Mouse (Mus musculus): ENCODE measurements around the gene Gm44579. TPM values are rescaled to one million over a fixed set of nuclear protein-coding genes. Genes with fewer than 3 reads are reported as not detected.

Gm44579 gene
- 1 to 10 TPM in 1 of 2 experiments, not detected in 1; 1.1 TPM for polyA plus RNA-seq (2017; shearing (Covaris generic))

GRCm38 (mm10) chr15:98220877-98221276 lies at the start of gene Gm44579, which contains the start of gene Olfr287:
TSS of gene Gm44579 (minus strand) at chr15:98220977.
TSS of gene Olfr287 (minus strand) at chr15:98221056.

GRCm38 (mm10) chr15:98257193-98257592 lies 36.4 kb upstream of the Gm44579 start, which contains the start of gene H1fnt:
TSS of gene H1fnt (minus strand) at chr15:98257293.

DNA sequence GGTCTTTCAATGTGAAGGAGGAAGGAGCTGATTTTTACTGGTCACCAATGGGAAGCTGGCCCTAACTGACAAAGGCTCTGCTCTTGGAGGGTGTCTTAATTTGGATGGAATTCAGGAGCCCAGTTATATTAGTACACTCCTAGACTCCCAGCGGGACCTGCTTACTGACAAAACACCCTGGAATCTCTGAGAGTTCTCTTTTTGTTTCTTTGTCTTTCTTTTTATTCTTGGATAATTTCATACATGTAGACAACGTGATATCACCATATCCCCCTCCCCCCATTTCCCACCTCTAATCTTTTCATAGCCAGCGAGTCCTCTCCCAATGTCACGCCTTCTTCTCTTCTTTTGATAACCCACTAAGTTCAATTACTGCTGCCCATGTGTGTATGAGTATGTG lies 13.6 kb upstream of the Gm44579 start, which contains the start of gene Olfr286:
TSS of gene Olfr286 (minus strand) at position 101 of the 400 bp plus-strand sequence.

DNA sequence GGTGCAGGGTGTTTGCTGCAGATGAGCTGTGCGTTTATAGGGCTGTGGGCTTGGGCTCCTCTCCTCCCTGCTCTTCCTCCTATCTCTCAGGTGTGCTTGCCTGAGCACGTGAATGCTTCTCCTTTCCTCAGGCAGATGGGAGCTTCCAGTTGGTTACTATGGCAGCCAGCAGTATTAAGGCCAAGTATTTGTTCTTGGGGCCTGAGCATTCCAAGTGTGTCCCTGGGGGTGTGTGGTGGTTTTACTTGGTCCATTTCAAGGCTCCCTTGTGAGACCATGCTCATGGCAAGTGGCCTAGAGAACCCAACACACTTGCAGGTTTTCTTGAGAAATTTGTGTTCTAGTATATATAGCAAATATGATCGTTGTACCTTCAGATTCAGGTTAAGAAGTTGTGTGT lies 25.3 kb downstream of the Gm44579 start, which contains the start of gene Olfr288:
TSS of gene Olfr288 (minus strand) at position 101 of the 400 bp plus-strand sequence.

DNA sequence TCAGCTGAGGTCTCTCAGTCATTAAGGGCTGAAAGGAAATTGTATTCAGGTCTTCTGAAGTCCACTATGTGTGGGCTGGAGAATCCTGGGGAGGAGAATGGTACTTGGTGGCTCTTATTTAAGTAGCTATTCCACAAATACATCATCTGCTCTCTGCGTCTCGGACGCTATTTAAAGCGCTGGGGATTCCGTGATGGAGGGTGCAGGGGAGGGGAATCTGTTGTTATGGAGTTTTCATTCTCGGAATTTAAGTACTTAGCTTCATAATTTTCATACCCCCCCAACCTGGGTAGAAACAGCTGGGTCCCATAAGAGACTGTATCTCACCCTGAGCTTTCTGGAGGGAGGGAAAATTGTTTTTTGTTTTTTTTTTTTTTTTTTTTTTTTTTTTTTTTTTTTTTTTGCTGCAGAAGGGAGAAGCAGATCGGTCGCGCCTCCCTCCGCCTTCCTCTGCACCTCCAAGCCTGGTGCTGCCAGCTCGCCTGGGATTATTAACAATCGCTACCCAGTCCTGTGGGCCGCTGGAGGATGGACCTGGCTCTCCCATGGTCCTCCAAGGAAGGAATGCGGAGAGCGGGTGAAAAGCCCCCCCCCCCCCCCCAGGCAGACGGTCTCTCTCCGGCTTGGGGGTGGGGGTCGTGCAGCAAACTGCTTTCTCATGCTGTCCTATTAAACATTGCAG lies 53.7 kb downstream of the Gm44579 start, which contains the start of gene Ccdc184:
TSS of gene Ccdc184 (plus strand) at position 196 of the 682 bp plus-strand sequence.

DNA sequence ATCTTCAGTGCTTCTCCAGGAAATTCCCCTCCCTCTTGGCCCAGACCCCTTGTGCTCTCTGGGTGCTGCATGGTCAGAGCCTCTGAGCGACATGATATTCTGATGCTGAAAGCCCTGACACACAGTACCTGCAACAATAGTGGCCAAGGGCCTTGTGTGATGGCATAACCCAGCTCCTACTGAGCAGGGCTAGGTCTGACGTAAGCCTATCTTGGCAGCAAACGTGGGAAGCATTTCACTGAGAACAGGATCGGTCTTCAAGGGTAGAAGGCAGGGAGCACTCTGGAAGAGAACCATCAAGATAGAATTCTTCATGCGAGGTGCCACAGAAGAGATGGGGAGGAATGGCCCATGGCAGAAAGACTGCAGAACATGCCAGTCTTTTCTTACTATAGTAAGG lies 55.3 kb downstream of the Gm44579 start, which contains the start of gene Asb8:
TSS of gene Asb8 (minus strand) at position 101 of the 400 bp plus-strand sequence.

Other genes with a start within 250 kb of the Gm44579 start
- under 1 TPM; 0.04 to 0.18 TPM for gene Col2a1, start 216.3 kb downstream of the Gm44579 start, polyA plus RNA-seq (2017; shearing (Covaris generic))
- 1 to 10 TPM; 7.5 to 7.8 TPM for gene Pfkm, start 128.4 kb downstream of the Gm44579 start, polyA plus RNA-seq (2017; shearing (Covaris generic))
- 10 to 100 TPM; 35.0 to 45.7 TPM for gene Senp1, start 127.2 kb downstream of the Gm44579 start, polyA plus RNA-seq (2017; shearing (Covaris generic))
- 10 to 100 TPM; 38.6 to 42.0 TPM for gene Asb8, start 55.4 kb downstream of the Gm44579 start, polyA plus RNA-seq (2017; shearing (Covaris generic))
- gene Ccdc184, start 53.8 kb downstream of the Gm44579 start, polyA plus RNA-seq (2017; shearing (Covaris generic)) = under 1 TPM; 0.43 to 0.46 TPM
- gene Olfr288, start 25.4 kb downstream of the Gm44579 start, polyA plus RNA-seq (2017; shearing (Covaris generic)) = not detected
- gene Olfr287, start 79 bp upstream of the Gm44579 start, polyA plus RNA-seq (2017; shearing (Covaris generic)) = under 1 TPM; 0.12 to 0.65 TPM
- gene Olfr286, start 13.5 kb upstream of the Gm44579 start, polyA plus RNA-seq (2017; shearing (Covaris generic)) = 1 to 10 TPM in 1 of 2 experiments, under 1 TPM in 1; 0.13 to 1.3 TPM
- under 1 TPM in 1 of 2 experiments, not detected in 1; 0.43 TPM for gene H1fnt, start 36.3 kb upstream of the Gm44579 start, polyA plus RNA-seq (2017; shearing (Covaris generic))
- gene Zfp641, start 75.2 kb upstream of the Gm44579 start, polyA plus RNA-seq (2017; shearing (Covaris generic)) = not detected
- gene Olfr285, start 96.4 kb upstream of the Gm44579 start, polyA plus RNA-seq (2017; shearing (Covaris generic)) = under 1 TPM in 1 of 2 experiments, not detected in 1; 0.07 TPM
- under 1 TPM in 1 of 2 experiments, not detected in 1; 0.98 TPM for gene Olfr284, start 120.0 kb upstream of the Gm44579 start, polyA plus RNA-seq (2017; shearing (Covaris generic))
- not detected for gene Olfr283, start 160.0 kb upstream of the Gm44579 start, polyA plus RNA-seq (2017; shearing (Covaris generic))
- gene Olfr282, start 210.2 kb upstream of the Gm44579 start, polyA plus RNA-seq (2017; shearing (Covaris generic)) = not detected
- 1 to 10 TPM in 1 of 2 experiments, under 1 TPM in 1; 0.13 to 2.7 TPM for gene Olfr281, start 231.6 kb upstream of the Gm44579 start, polyA plus RNA-seq (2017; shearing (Covaris generic))
- gene OR5BS1P, start 248.9 kb upstream of the Gm44579 start, polyA plus RNA-seq (2017; shearing (Covaris generic)) = under 1 TPM; 0.11 to 0.26 TPM

Measured in inflammation-experienced regulatory T-cells (primary cell).